Mouse (Mus musculus): ENCODE measurements at regions not wholly inside any gene's neighbourhood (a gene's known extent, or its start where the extent isn't known, plus 50 kb on each side); places are given as distances from the start of the nearest gene placed in this dataset.
"Not testable (repeated sequence)": the region's sequence is repeated elsewhere in the genome, so short reads cannot be mapped to it uniquely, and the experiment has no call there.

DNA sequence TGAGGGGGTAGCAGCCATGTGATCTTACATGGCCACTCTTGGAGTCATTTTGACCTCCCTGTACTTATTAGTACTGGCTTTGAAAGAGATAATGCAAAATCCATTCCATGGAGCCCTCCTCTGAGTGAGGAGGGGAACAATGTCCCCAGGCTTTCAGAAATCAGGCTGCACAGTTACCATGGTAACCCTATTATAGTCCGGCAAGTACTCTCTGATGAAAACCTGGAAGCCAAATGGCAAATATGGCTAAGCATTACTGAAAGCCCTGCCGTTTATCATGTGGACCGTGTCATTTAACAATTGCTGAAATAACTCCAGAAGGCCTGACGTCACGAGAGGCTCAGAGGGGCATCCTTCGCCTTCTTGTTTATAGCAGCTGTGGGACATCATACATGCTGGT, 82.5 kb upstream of the Xcl1 start:
- no peak for DNase-seq (ENCODE audit: low read depth)

DNA sequence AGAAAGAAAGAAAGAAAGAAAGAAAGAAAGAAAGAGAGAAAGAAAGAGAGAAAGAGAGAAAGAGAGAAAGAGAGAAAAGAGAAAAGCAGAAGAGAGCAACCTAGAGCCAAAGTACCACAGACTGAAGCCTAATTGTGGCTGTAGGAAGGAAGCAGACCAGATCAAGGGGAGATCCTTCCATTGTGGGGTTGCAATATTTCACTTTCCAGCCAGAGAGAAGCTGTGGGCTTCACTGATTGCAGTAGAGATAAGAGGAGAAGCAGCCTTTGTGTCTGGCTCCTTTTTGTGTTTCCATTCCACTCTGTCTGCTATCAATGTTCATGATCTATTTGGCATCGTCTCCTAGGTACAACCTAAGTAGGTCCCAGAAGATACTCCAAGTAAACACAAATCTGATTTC, 79.0 kb upstream of the Xcl1 start:
- no peak for DNase-seq (ENCODE audit: low read depth)

- no peak for DNase-seq (ENCODE audit: low read depth)
Measured at GRCm38 (mm10) chr1:165013428-165013827, 78.1 kb upstream of the Xcl1 start.

DNA sequence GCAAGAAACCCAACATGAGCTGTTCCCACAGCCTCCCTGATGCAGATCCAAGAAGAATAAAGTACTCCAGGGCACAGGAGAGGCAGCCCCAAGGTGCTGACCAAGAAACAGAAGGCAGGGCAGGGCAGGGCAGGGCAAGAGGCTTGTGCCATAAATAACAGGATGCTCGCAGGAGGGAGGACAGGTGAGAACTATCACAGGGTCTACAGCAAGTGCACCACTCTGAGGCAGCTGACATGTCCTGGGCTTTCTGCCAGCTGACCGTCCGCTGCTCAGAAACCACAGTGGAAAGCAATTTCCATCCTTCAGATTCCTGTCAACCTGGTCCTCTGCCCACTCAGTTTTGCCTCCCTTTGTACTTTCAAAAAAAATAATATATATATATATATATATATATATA, 77.0 kb upstream of the Xcl1 start:
- DNase-seq (ENCODE audit: low read depth) = no peak

DNA sequence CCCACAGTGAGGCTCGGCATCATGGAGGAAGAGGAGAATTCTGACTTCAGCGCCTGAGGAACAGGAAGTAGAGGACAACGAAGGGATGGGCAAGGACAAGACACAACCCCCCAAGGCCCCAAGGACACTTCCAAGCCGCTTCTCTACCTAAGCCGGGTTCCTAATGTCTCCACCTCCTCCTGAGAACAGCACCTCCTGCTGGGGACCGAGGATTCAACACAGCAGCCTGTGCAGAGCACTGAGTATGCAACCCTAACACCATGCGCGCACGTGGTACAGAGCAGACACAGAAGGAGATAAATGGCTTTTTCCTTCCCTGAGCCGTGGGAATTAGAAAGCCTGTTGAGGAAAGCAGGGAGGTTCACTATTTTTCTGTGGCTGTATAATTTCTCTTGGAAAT, 64.2 kb upstream of the Xcl1 start:
- no peak for DNase-seq (ENCODE audit: low read depth)

- DNase-seq (ENCODE audit: low read depth) = no peak
Measured at GRCm38 (mm10) chr1:164998621-164999020, 63.3 kb upstream of the Xcl1 start.

DNA sequence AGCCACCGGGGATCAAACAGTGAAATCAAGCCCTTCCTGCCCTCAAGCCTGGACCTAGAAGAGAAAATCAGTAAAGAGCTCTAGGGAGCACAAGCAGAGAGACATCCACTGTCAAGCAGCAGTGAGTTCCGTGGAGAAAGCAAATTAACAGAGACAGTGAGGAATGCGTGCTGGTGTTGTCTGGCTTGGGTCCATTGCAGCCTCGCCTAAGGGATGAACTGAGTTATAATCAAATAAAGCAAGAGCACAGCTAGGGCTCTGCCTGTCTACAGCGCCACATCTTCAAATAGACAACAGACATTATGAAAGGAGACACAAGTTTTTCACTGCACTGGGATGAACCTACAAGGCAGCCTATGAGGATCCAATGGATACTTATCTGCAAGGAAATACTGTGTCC, 62.3 kb upstream of the Xcl1 start:
- DNase-seq (ENCODE audit: low read depth) = no peak

DNA sequence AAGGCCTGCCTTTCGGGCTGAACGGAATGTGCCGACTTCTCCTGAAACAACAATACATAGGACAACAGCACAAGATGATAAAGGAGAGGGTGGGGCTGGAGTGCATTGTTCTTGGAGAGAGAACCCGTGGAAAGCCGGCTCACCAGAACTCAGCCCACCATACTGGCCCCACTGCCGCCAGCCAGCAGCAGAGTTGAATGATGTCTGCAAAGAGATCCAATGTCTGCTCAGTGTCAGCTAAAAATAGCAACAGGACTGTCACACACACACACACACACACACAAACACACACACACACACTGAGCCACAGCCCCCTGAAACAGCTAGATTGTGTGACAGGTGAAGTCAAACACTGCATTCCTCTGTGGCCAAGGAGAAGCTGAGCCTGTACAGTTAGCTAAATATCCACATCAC, 58.9 kb upstream of the Xcl1 start:
- DNase-seq (ENCODE audit: low read depth) = no peak

DNA sequence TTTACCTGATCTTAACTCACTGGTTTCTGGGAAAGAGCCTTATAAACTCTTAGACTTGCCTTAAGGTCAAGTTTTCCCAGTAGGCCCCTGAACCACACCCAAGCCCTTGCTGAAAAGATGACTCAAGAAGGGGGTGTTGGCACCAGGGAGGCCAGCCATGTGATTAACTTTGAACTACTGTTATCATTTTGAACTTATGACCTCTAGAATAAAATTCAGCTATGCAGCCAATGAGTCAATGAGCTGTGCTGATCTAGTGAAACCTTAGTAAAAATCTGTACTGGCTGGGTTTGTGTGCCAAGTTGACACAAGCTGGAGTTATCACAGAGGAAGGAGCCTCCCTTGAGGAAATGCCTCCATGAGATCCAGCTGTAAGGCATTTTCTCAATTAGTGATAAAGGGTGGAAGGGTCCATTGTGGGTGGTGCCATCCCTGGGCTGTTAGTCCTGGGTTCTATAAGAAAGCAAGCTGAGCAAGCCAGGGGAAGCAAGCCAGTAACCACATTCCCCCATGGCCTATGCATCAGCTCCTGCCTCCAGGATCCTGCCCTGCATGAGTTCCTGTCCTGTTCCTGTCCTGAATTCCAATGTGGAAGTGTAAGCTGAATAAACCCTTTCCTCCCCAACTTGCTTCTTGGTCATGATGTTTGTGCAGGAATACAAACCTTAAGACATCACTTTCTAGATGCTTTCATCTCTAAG, 58.0 kb upstream of the Xcl1 start:
- not testable (repeated sequence) for DNase-seq (ENCODE audit: low read depth)

DNA sequence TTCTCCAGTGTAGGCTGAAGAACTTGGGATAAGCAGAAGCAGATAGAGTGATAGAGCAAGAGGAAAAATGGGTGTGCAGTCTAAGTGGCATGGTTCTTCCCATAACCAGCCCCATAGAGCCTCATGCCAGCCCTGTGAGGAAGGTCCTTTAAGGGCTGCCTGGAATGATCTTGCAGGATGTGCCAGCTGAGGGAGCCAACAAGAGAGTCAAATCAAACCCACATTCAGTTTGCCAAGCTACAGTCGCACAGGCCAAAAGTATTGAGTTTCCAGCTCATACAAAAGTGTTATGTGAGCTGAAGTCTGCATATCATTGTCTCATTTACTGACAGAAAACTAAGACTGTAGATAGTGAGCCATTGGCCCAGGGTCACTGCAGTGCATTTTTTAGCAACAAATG, 53.7 kb upstream of the Xcl1 start:
- DNase-seq (ENCODE audit: low read depth) = no peak

DNA sequence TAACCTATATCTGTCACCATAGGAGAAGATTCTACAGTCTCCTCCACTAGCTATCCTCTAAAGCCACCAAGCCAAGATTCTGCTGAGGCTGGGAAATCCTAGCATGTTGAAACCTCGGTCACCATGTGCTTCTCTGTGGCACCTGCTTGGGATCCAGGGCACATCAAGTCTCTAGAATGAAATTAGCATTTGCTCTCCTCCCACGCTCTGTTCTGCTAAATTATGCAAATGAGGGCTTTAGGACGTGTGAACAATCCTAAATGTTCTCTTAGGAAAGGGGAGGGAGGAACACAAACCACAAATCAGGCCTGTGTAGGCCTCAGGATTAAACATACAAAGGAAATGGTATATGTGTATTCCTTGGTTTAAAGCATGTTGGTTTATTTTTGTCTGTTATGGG, 52.9 kb upstream of the Xcl1 start:
- no peak for DNase-seq (ENCODE audit: low read depth)

DNA sequence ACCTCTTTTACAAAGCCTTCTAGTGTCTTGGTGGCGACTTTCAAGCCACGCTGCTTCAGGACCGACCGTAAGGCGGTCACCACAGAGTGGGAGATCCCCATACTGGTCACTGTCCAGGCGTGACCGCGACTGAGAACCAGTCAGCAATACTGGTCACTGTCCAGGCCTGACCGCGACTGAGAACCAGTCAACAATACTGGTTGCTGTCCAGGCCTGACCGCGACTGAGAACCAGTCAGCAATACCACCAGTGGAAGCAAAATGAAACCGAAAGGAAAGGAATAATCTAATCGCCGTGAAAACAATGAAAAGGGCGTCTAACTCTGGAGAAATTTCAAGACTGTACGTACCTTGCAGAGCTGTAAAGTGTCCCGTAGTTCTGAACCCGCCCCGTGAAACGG, 50.2 kb upstream of the Xcl1 start:
- DNase-seq (ENCODE audit: low read depth) = not testable (repeated sequence)

Data from gonadal fat pad, adult 2 months (tissue).